Mouse (Mus musculus) limb, embryonic 12.5 days (tissue): Measurements from ENCODE around the gene Nckap5. TPM values are rescaled to one million over a fixed set of nuclear protein-coding genes. Genes with fewer than 3 reads are reported as not detected.

Experiments
- ATAC-seq: fragments of 200-750 bp; cut with Nextera tagmentation; 2 replicates; pipeline ENCODE4 v1.8.0; 2017; ENCODE audit warnings: low read depth, moderate TSS enrichment; ENCODE audit not compliant: insufficient number of reproducible peaks, insufficient read depth, low FRiP score, low TSS enrichment
- H3K27ac ChIP-seq: fragments of 300-500 bp; sonication (generic); 2 replicates; pipeline ENCODE4 v1.5.1; 2016; ENCODE audit warnings: mild to moderate bottlenecking, moderate library complexity
- H3K27me3 ChIP-seq: fragments of 300-500 bp; sonication (generic); 2 replicates; pipeline ENCODE4 v1.6.1; 2016; ENCODE audit warnings: mild to moderate bottlenecking, moderate library complexity
- H3K36me3 ChIP-seq: fragments of 300-500 bp; sonication (generic); 2 replicates; pipeline ENCODE4 v1.6.1; 2016; ENCODE audit warnings: mild to moderate bottlenecking, moderate library complexity
- H3K4me1 ChIP-seq: fragments of 300-500 bp; sonication (generic); replicated peaks from 2 replicates; pipeline ENCODE4 v1.6.1; 2016
- H3K4me2 ChIP-seq: fragments of 300-500 bp; sonication (generic); 2 replicates; pipeline ENCODE4 v1.6.1; 2016; ENCODE audit warnings: mild to moderate bottlenecking, moderate library complexity
- H3K4me3 ChIP-seq: fragments of 300-500 bp; sonication (generic); replicated peaks from 2 replicates; pipeline ENCODE4 v1.5.1; 2016; ENCODE audit warnings: mild to moderate bottlenecking
- H3K9ac ChIP-seq: fragments of 300-500 bp; sonication (generic); replicated peaks from 2 replicates; pipeline ENCODE4 v1.6.1; 2016; ENCODE audit warnings: mild to moderate bottlenecking, moderate library complexity
- H3K9me3 ChIP-seq: fragments of 300-500 bp; sonication (generic); 2 replicates; pipeline ENCODE4 v1.6.1; 2016; ENCODE audit warnings: mild to moderate bottlenecking, moderate library complexity
- WGBS: fragments of 180-500 bp; shearing (Covaris S2); methylation state at CpG from one replicate; pipeline ENCODE4 v1.1.7; 2016; 5-methylcytosine and 5-hydroxymethylcytosine counted together
- polyA plus RNA-seq: library from polyadenylated mRNA; unstranded; fragments of >200 nt; fragmentation: Nextera tagmentation; extraction: Ambion mirVana; gene quantifications from 2 replicates; pipeline ENCODE4 v1.2.1, GENCODE M21; 2016

Nckap5 gene
- polyA plus RNA-seq, 1 experiment from 2014 or later, result 7.7 TPM

DNA sequence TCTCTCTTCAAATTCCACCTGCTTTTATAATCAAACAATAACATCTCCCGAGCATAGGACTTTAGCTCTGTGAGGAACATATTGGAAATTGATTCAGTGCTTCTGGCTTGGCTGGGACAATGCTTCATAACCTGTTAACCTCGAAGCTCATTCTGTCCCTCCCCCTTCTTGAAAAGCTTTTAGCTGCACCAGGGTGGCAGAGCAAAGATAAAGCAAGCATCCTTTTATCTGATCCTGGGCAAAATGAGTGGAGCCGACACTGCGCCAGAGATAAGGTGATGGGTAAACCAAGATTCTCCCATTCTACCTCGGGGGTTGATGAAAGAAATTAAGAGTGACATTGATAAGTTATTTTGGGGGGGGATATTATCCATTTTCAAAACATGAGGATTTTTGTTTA lies 824.9 kb downstream of the Nckap5 start:
- Histone ChIP-seq H3K27ac (no peak overlapping the region), H3K4me3 (no peak overlapping the region), H3K9ac (no peak overlapping the region), H3K9me3 (no peaks in the 10 kb centered on the region), H3K4me1 (no peaks in the 10 kb centered on the region), H3K36me3 (no peaks in the 10 kb centered on the region), H3K27me3 (no peaks in the 10 kb centered on the region), H3K4me2 (no peak overlapping the region)
- 80% methylated on average over 5 of the region's 5 CpGs for WGBS
- ATAC-seq, result no peak

DNA sequence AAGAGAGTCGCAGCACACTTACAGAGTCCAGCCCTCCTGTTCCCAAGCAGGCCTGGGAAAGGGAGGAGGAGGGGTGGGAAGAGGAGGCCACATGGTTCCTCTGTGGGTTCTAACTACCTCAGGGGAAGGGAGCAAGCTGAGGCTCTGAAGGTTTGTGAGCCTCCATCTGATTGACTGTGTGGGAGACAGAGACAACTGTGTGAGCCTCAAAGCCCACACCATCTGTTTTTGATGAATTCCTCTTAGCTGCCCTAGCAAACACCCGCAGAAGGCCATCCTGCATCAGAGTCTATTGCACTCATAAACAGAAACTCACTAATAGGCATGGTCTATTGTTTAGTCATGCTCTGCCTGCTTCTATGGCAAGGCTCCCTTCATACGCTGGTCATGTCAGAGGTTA lies 834.1 kb downstream of the Nckap5 start:
- 24% methylated on average over 3 of the region's 3 CpGs for WGBS
- no peak overlapping the region for H3K4me3 ChIP-seq
- no peak overlapping the region for H3K27ac ChIP-seq
- no peaks in the 10 kb centered on the region for H3K9me3 ChIP-seq
- no peak overlapping the region for H3K9ac ChIP-seq
- no peaks in the 10 kb centered on the region for H3K27me3 ChIP-seq
- H3K4me2 ChIP-seq, result no peak overlapping the region
- peaks cover 8% of the 10 kb centered on the region for H3K4me1 ChIP-seq
- peak; percentile 75 for ATAC-seq
- no peaks in the 10 kb centered on the region for H3K36me3 ChIP-seq

DNA sequence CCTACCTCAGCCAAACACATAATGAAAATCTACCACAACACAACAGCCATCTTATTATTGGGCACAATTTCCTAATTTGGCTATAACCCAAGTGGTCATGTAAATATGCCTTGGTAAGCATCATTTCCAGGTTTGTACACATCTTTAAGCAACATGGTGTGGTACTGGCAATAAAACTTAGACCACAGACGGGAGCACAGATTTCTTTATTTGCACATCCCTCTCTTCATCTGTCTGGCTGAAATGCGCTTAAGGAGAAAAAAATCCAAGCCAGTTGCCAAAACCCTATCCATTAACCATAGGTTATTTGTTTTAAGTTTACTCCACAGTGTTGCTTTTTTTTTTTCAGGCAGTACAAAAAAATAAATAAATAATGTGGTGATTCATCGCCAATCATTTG lies 842.8 kb downstream of the Nckap5 start:
- WGBS, result 82% methylated on average over 3 of the region's 3 CpGs
- ATAC-seq, result no peak
- no peaks in the 10 kb centered on the region for H3K36me3 ChIP-seq

DNA sequence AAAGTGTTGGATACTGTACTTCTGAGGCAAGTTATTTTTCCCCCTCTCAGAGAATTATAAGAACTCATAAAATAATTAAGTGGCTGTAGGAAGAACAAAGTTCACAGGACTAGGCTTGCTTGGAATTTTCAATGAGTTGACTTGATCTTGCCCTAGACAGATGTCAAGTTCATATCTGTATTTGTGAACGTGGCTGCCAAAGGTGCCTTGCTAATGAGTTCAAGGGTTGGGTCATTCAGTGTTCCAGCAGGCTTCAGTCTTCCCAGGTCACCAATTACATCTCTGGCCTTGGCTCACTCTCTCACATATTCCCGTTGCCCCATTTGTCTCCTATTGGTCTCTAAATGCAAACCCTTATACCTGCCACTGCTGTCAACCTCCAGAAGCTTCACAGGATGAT lies 846.0 kb downstream of the Nckap5 start:
- Histone ChIP-seq H3K4me3 (no peak overlapping the region), H3K4me1 (no peaks in the 10 kb centered on the region), H3K9me3 (no peaks in the 10 kb centered on the region), H3K27me3 (no peaks in the 10 kb centered on the region), H3K4me2 (no peak overlapping the region), H3K27ac (no peak overlapping the region), H3K9ac (no peak overlapping the region), H3K36me3 (no peaks in the 10 kb centered on the region)
- WGBS, result 52% methylated on average over 2 of the region's 2 CpGs
- ATAC-seq, result no peak

More for the DNA sequence above, 842.8 kb downstream of the Nckap5 start:
- Histone ChIP-seq H3K4me2 (no peak overlapping the region), H3K4me1 (no peaks in the 10 kb centered on the region), H3K9ac (no peak overlapping the region), H3K27ac (no peak overlapping the region), H3K27me3 (no peaks in the 10 kb centered on the region), H3K4me3 (no peak overlapping the region), H3K9me3 (no peaks in the 10 kb centered on the region)

DNA sequence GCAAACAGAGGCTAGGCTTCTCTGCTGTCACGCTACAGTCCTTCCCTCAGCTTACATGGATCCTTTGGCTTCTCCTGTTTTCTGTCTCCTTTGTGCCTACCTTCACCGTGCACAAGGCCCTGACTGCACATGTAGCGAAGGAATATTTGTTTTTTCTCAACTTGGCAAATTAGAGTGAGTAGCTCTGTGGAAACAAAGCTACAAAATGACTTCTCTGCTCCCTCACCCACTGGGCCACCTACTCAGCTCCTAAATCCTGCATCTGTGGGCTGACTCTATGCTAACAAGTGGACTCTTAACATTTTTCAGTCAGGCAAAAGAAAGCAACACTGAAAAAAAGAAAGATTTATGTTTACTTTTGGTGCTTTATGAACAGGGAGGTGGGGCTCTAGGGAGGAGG lies 856.0 kb downstream of the Nckap5 start:
- Histone ChIP-seq H3K27me3 (no peaks in the 10 kb centered on the region), H3K4me1 (no peaks in the 10 kb centered on the region), H3K36me3 (no peaks in the 10 kb centered on the region), H3K4me2 (no peak overlapping the region), H3K9ac (no peak overlapping the region), H3K4me3 (no peak overlapping the region), H3K9me3 (no peaks in the 10 kb centered on the region), H3K27ac (no peak overlapping the region)
- 87% methylated on average over 3 of the region's 3 CpGs for WGBS
- ATAC-seq, result no peak

DNA sequence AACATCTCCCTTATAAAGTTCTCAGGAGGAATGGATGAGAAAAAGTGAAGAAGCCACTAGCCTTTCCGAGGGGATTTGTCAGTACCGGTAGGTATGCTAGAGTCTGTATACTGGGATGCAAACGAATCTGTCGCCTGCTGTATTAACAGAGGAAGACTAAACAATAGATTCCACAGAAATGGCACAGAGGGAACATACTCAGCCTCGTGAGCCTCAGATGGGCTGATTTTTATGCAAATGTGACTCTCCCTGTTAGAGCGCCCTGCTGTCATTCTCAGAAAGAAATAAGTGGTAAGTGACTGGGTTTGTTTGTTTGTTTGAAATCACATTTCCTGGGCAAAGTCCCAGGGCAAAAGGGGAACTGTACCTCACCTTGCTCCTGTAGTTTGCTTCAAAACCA lies 858.7 kb downstream of the Nckap5 start:
- no peak for ATAC-seq
- no peaks in the 10 kb centered on the region for H3K36me3 ChIP-seq
- H3K4me2 ChIP-seq, result no peak overlapping the region
- no peak overlapping the region for H3K4me3 ChIP-seq
- no peaks in the 10 kb centered on the region for H3K27me3 ChIP-seq
- WGBS, result 77% methylated on average over 6 of the region's 6 CpGs
- H3K9ac ChIP-seq, result no peak overlapping the region
- H3K9me3 ChIP-seq, result no peaks in the 10 kb centered on the region
- H3K4me1 ChIP-seq, result no peaks in the 10 kb centered on the region
- no peak overlapping the region for H3K27ac ChIP-seq

DNA sequence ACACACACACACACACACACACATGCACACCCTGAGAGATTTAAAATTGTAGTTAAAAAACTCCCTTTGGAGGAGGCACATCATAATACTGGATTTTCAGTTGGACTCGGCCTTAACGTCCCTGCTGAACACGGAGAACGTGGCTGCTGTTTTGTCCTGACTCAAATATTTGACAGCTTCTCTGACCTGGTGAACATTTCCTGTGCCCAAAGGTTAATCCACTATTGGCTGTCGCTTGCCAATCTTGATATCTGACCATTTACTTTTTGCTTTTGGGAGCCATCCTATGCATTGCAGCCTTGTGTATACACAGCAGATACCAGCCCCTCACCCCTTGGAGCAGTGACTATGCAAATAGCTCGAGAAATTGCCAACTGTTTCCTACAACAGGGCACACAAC lies 862.9 kb downstream of the Nckap5 start:
- no peaks in the 10 kb centered on the region for H3K36me3 ChIP-seq

DNA sequence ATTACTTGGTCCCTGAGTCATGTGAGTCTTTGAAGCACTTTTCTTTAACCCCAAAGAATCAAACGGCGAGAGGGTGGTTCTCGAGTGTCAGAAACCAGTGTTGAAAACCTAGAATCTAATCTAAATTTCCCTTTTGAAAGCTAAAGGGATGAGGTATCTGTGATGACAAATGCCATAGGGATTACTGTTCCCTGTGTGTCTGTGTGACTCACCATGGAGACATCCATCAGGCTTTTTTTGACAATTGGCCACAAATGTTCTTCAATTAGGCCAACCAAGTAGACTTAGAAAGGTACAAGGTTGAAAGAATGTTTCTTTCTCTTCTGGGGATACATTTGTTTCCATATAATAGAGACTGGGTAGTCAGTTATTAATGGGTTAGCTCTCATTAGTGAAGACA lies 879.6 kb downstream of the Nckap5 start:
- Histone ChIP-seq H3K4me1 (no peaks in the 10 kb centered on the region), H3K4me2 (no peak overlapping the region), H3K9me3 (no peaks in the 10 kb centered on the region), H3K27ac (no peak overlapping the region), H3K36me3 (no peaks in the 10 kb centered on the region), H3K9ac (no peak overlapping the region), H3K27me3 (no peaks in the 10 kb centered on the region), H3K4me3 (no peak overlapping the region)
- no peak for ATAC-seq
- WGBS, result 85% methylated on average over 3 of the region's 3 CpGs

More for the DNA sequence above, 862.9 kb downstream of the Nckap5 start:
- Histone ChIP-seq H3K9ac (no peak overlapping the region), H3K27me3 (no peaks in the 10 kb centered on the region), H3K27ac (no peak overlapping the region), H3K4me2 (no peak overlapping the region), H3K4me1 (no peaks in the 10 kb centered on the region), H3K9me3 (no peaks in the 10 kb centered on the region), H3K4me3 (no peak overlapping the region)
- WGBS, result 76% methylated on average over 6 of the region's 6 CpGs
- ATAC-seq, result no peak

DNA sequence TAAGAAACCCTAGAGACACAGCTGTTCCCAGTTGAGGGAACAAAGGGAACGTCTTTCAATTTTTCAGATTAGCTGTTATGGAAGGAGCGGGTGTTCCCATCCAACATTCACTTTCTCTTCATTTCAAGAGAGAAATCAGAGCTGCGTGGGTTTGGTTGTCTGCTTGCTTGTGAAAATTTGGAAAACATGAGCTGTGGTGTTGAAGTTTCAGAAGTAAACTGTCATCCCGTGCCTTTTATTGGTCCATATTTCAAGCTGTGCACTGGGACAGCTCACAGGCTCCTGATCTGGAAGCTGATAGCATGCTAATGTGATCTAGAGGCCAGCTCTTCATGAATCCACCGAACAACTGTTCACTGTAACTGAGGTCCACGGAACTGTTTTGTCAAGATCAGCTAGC lies 881.5 kb downstream of the Nckap5 start:
- H3K36me3 ChIP-seq, result no peaks in the 10 kb centered on the region
- H3K27ac ChIP-seq, result no peak overlapping the region
- no peaks in the 10 kb centered on the region for H3K9me3 ChIP-seq
- H3K4me3 ChIP-seq, result no peak overlapping the region
- H3K4me2 ChIP-seq, result no peak overlapping the region
- H3K4me1 ChIP-seq, result peaks cover 3% of the 10 kb centered on the region; the same call in 1 of the 2 replicates
- ATAC-seq, result no peak
- H3K9ac ChIP-seq, result no peak overlapping the region
- no peaks in the 10 kb centered on the region for H3K27me3 ChIP-seq
- WGBS, result 51% methylated on average over 6 of the region's 6 CpGs

DNA sequence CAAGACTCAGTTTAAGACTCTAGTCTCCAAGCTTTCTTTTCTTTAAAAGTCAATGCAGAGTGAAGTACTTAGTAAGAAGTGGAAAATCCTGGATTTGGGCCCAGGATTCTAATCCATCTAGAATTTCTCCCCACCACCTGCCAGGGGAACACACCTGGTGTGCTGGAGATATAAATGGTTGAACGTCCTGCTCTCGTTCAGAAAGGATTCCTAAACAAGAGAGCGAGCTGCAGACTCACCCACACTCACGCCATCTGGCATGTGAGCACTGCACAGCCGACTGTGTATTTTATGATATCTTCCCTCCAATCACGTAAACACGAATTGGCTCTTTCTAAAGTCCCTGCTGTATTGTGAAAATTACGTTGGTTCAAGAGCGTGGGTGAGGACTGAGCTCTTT lies 885.5 kb downstream of the Nckap5 start:
- H3K36me3 ChIP-seq, result no peaks in the 10 kb centered on the region

DNA sequence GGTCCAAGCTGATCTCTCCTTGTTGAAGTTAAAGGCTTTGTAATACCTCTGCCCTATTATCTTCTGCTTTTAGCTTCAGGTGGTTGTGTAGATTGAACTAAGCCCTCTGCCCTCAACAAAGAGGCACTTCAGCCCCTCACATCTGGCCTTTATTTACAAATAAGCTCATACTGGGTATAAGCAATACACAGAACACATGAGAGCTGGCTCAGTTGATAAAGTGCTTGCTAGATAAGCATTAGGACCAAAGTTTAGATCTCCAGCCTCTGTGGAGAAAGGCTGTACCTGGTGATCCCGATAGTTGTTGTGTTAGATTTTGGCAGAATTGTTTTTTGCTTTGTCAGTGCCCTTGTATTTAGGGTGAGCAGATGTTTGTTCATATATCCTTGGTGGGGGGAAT lies 887.3 kb downstream of the Nckap5 start:
- H3K27me3 ChIP-seq, result no peaks in the 10 kb centered on the region

More for the DNA sequence above, 885.5 kb downstream of the Nckap5 start:
- no peak overlapping the region for H3K27ac ChIP-seq
- H3K4me2 ChIP-seq, result no peak overlapping the region
- no peak; the same call in 1 of the 2 replicates for ATAC-seq
- H3K9me3 ChIP-seq, result no peaks in the 10 kb centered on the region
- H3K4me3 ChIP-seq, result no peak overlapping the region
- H3K9ac ChIP-seq, result no peak overlapping the region
- 33% methylated on average over 9 of the region's 9 CpGs for WGBS
- H3K4me1 ChIP-seq, result peaks cover 3% of the 10 kb centered on the region; the same call in 1 of the 2 replicates
- no peaks in the 10 kb centered on the region for H3K27me3 ChIP-seq

DNA sequence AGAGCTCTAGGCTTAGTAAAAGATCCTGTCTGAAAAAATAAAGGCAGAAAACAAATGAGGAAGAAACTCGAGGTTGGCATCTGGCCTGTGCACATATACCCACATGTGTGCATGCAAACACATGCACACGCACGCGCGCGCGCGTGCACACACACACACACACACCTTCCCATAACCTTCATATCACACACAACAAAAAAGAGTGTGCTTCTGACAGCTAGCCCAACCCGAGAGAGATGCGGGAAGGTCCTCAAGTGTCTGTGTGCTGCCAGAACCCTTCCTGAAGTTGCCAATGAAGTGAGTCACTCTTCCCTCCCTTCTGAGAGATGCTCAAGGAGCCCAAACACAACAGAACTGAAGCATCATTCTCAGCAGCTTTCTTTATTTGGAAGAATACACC lies 905.1 kb downstream of the Nckap5 start:
- Histone ChIP-seq H3K9ac (no peak overlapping the region), H3K36me3 (no peaks in the 10 kb centered on the region), H3K27ac (no peak overlapping the region), H3K4me1 (no peaks in the 10 kb centered on the region), H3K9me3 (no peaks in the 10 kb centered on the region), H3K4me3 (no peak overlapping the region), H3K4me2 (no peak overlapping the region), H3K27me3 (no peaks in the 10 kb centered on the region)
- no peak for ATAC-seq
- 94% methylated on average over 10 of the region's 10 CpGs for WGBS

More for the DNA sequence above, 887.3 kb downstream of the Nckap5 start:
- WGBS, result 87% methylated on average over 1 of the region's 1 CpGs
- ATAC-seq, result no peak
- H3K36me3 ChIP-seq, result no peaks in the 10 kb centered on the region
- no peak overlapping the region for H3K4me2 ChIP-seq
- H3K27ac ChIP-seq, result no peak overlapping the region
- H3K4me1 ChIP-seq, result peaks cover 3% of the 10 kb centered on the region; the same call in 1 of the 2 replicates
- no peak overlapping the region for H3K9ac ChIP-seq
- H3K4me3 ChIP-seq, result no peak overlapping the region
- H3K9me3 ChIP-seq, result no peaks in the 10 kb centered on the region
